Mouse (Mus musculus): ENCODE data around the gene Rnf2. TPM values are rescaled to one million over a fixed set of nuclear protein-coding genes. Genes with fewer than 3 reads are reported as not detected.

Gene Rnf2
- polyA plus RNA-seq, 1 experiment from 2014 or later, result 84.0 TPM

- DNase-seq (ENCODE audit: low spot score), result no peak
- WGBS, result 57% methylated on average over 3 of the region's 3 CpGs
- H3K9me3 ChIP-seq, result no peaks in the 10 kb centered on the region
- H3K27me3 ChIP-seq (ENCODE audit: insufficient read depth, poor library complexity, severe bottlenecking), result no peaks in the 10 kb centered on the region
- H3K4me1 ChIP-seq, result 0 out of 2 replicates have a peak, but pooled peaks cover 5% of the 10 kb centered on the region
- H3K36me3 ChIP-seq, result peaks cover 40% of the 10 kb centered on the region
- H3K4me3 ChIP-seq, result no peak overlapping the region
- H3K27ac ChIP-seq, result no peak overlapping the region
Measured at GRCm38 (mm10) chr1:151422178-151422577, 78.6 kb downstream of the Rnf2 start.

- peaks cover 51% of the 10 kb centered on the region for H3K36me3 ChIP-seq
Measured at GRCm38 (mm10) chr1:151409827-151410226, 90.9 kb downstream of the Rnf2 start.

More at GRCm38 (mm10) chr1:151409827-151410226, 90.9 kb downstream of the Rnf2 start:
- no peak overlapping the region for H3K27ac ChIP-seq
- H3K27me3 ChIP-seq (ENCODE audit: insufficient read depth, poor library complexity, severe bottlenecking), result no peaks in the 10 kb centered on the region
- no peak for DNase-seq (ENCODE audit: low spot score)
- WGBS, result 90% methylated on average over 3 of the region's 3 CpGs
- no peaks in the 10 kb centered on the region for H3K4me1 ChIP-seq
- H3K9me3 ChIP-seq, result no peaks in the 10 kb centered on the region
- H3K4me3 ChIP-seq, result no peak overlapping the region

Small RNA genes lying within 50 kb of the gene (microRNA-seq; reads per million reads assigned to microRNA genes)
- gene Mir7682, result 4.3 reads per million, percentile 12 among the genes with 10 or more reads in this experiment

Other genes starting within 250 kb of the Rnf2 start
- 275 and 305 TPM in 2 replicates for gene Ivns1abp, start 156.5 kb downstream of the Rnf2 start, polyA plus RNA-seq (2016; fragmentation: Nextera tagmentation; extraction: Ambion mirVana)
- 17.0 and 18.3 TPM in 2 replicates for gene Swt1, start 72.5 kb downstream of the Rnf2 start, polyA plus RNA-seq (2016; fragmentation: Nextera tagmentation; extraction: Ambion mirVana)
- 41.9 and 50.3 TPM in 2 replicates for gene Trmt1l, start 72.4 kb downstream of the Rnf2 start, polyA plus RNA-seq (2016; fragmentation: Nextera tagmentation; extraction: Ambion mirVana)
- 2.0 and 5.6 TPM in 2 replicates for gene Fam129a, start 70.2 kb upstream of the Rnf2 start, polyA plus RNA-seq (2016; fragmentation: Nextera tagmentation; extraction: Ambion mirVana)